Mouse (Mus musculus): ENCODE measurements around the gene Olfr656.

Gene Olfr656

DNA sequence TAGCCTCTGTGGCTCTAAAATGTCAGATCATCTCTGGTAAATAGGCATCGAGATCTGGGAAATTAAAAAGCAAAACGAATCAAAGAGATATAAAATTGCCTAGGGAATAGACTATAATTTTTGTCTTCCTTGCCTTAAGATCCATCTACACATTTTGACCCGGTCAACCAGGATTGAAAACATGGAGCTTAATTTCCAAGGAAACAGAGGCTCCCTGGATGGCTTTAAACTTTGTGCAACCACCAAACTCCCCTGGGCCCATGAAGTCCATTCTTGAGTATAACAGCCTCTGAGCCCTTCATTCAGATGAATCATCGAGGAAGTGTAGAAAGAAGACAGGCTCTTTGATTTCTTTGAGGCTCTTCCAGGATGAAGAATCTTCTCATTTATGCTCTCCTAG, at the start of gene Olfr656:
Gene Olfr656 (plus strand): TSS at position 301 of the 400 bp plus-strand sequence.
- in situ Hi-C loops (cut with MboI; ENCODE audit: unreplicated experiment in 2 of 2) = loop anchor here (25.0 kb wide), 3 partner anchors 799 to 901 kb away; partner anchors contain the start of genes Cnga4 (in 1 of the 2), Fam160a2 (in 1 of the 2) and Olfr243 (in 1 of the 2)

- in situ Hi-C loops (cut with MboI; ENCODE audit: unreplicated experiment in 2 of 2) = no loop called here
Observed at GRCm38 (mm10) chr7:104577014-104577413, 36.7 kb upstream of the Olfr656 start, which contains the start of gene Olfr653. Gene Olfr653, plus strand, starts transcription at chr7:104577314.

DNA sequence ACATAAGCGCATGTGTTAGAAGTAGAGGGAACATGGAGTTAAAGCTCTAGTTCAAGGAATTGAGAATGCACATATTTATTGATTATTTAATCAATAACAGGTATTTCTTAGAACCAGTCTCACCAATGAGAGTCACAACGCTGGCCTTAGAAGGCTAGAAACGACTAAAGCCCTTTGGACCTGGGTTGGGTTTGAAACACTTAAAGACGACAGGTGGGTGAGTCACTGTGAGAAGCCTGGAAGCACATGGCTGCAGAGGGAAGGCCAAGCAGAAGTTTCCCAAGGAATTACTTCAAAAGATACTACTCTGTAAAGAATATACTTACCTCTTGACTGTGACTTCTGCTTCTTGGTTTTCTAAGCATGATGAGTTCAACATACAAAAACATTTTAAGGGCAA, 32.9 kb upstream of the Olfr656 start:
- in situ Hi-C loops (cut with MboI; ENCODE audit: unreplicated experiment in 2 of 2) = no loop called here

GRCm38 (mm10) chr7:104581429-104581828, 32.3 kb upstream of the Olfr656 start:
- in situ Hi-C loops (cut with MboI; ENCODE audit: unreplicated experiment in 2 of 2) = no loop called here

- in situ Hi-C loops (cut with MboI; ENCODE audit: unreplicated experiment in 2 of 2) = no loop called here
Observed at GRCm38 (mm10) chr7:104586725-104587124, 27.0 kb upstream of the Olfr656 start, which contains the start of gene Olfr654. Gene Olfr654, plus strand, starts transcription at chr7:104587025.

DNA sequence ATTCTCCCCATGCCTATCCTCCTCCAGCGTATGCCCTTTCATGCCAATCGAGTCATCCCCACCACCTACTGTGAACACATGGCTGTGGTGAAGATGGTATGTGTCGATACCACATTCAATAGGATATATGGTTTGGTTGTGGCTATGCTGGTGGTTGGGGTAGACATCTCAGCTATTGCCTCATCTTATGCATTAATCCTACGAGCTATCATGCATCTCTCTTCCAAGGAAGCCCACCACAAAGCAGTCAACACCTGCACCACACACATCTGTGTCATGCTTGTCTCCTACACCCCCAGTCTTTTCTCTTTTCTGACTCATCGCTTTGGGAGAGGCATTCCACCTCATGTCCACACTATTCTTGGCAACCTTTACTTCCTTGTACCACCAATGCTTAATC, 25.5 kb upstream of the Olfr656 start:
- in situ Hi-C loops (cut with MboI; ENCODE audit: unreplicated experiment in 2 of 2) = no loop called here

- in situ Hi-C loops (cut with MboI; ENCODE audit: unreplicated experiment in 2 of 2) = loop anchor here (5.0 to 25.0 kb wide), 8 partner anchors 154 to 911 kb away; partner anchors contain the start of genes Cnga4 (in 1 of the 2), Fam160a2 (in 1 of the 2), Olfr243 (in 1 of the 2) and Olfr649 (in 1 of the 2)
Observed at GRCm38 (mm10) chr7:104601679-104602078, 12.1 kb upstream of the Olfr656 start, which contains the start of gene Olfr655. Gene Olfr655, minus strand, starts transcription at chr7:104601779.

DNA sequence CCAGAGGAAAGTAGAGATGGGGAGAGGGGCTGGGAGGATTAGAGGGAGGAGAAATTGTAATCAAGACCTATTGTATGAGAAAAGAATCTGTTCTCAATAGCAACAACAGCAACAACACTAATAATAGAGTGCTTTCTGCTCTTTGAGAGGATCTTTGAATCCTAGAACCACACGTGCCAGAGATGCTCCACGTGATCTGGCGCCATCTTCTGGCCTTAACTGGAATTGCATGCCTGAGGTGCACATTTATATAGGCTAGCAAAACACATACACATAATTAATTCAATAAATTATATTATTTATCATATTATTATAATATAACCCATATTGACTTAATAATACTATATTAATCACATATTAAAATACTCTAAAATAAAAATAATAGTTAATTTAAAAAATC, 10.6 kb upstream of the Olfr656 start:
- in situ Hi-C loops (cut with MboI; ENCODE audit: unreplicated experiment in 2 of 2) = loop anchor here (5.0 to 25.0 kb wide), 8 partner anchors 156 to 909 kb away; partner anchors contain the start of genes Cnga4 (in 1 of the 2), Fam160a2 (in 1 of the 2), Olfr243 (in 1 of the 2) and Olfr649 (in 1 of the 2)

- in situ Hi-C loops (cut with MboI; ENCODE audit: unreplicated experiment in 2 of 2) = loop anchor here (5.0 to 25.0 kb wide), 8 partner anchors 157 to 908 kb away; partner anchors contain the start of genes Cnga4 (in 1 of the 2), Fam160a2 (in 1 of the 2), Olfr243 (in 1 of the 2) and Olfr649 (in 1 of the 2)
Observed at GRCm38 (mm10) chr7:104604727-104605126, 9.0 kb upstream of the Olfr656 start.

GRCm38 (mm10) chr7:104624494-104624893, 10.7 kb downstream of the Olfr656 start, which contains the start of gene Olfr657:
Gene Olfr657, plus strand, starts transcription at chr7:104624794.
- in situ Hi-C loops (cut with MboI; ENCODE audit: unreplicated experiment in 2 of 2) = loop anchor here (25.0 kb wide), 3 partner anchors 788 to 912 kb away; partner anchors contain the start of genes Cnga4 (in 1 of the 2), Fam160a2 (in 1 of the 2) and Olfr243 (in 1 of the 2)

- in situ Hi-C loops (cut with MboI; ENCODE audit: unreplicated experiment in 2 of 2) = no loop called here
Observed at GRCm38 (mm10) chr7:104646841-104647482, 33.2 kb downstream of the Olfr656 start, which contains the start of gene Olfr658. Gene Olfr658, minus strand, starts transcription at chr7:104647305.

- in situ Hi-C loops (cut with MboI; ENCODE audit: unreplicated experiment in 2 of 2) = no loop called here
Observed at GRCm38 (mm10) chr7:104666453-104666852, 52.7 kb downstream of the Olfr656 start, which contains the start of gene Olfr659. Gene Olfr659, plus strand, starts transcription at chr7:104666753.
